Mouse (Mus musculus) embryonic facial prominence, embryonic 13.5 days (tissue): ENCODE measurements around the gene Gm3696. TPM values are rescaled to one million over a fixed set of nuclear protein-coding genes. Genes with fewer than 3 reads are reported as not detected.
A peak's percentile ranks its signal among the peaks of the same experiment; 100 is the strongest.
"Not testable (repeated sequence)": the region's sequence is repeated elsewhere in the genome, so short reads cannot be mapped to it uniquely, and the experiment has no call there.

Experiments used
- ATAC-seq: fragments of 200-750 bp; cut with Nextera tagmentation; 2 replicates; pipeline ENCODE4 v1.8.0; 2017; ENCODE audit warnings: low read depth; ENCODE audit not compliant: insufficient number of reproducible peaks, insufficient read depth, low FRiP score, low TSS enrichment
- H3K27ac ChIP-seq: fragments of 300-500 bp; sonication (generic); 2 replicates; pipeline ENCODE4 v1.5.1; 2015; ENCODE audit warnings: moderate library complexity, mild to moderate bottlenecking, inconsistent platforms
- H3K27me3 ChIP-seq: fragments of 300-500 bp; sonication (generic); 2 replicates; pipeline ENCODE4 v1.6.1; 2015; ENCODE audit warnings: mild to moderate bottlenecking, inconsistent platforms
- H3K36me3 ChIP-seq: fragments of 300-500 bp; sonication (generic); 2 replicates; pipeline ENCODE4 v1.6.1; 2015; ENCODE audit warnings: mild to moderate bottlenecking, inconsistent platforms
- H3K4me1 ChIP-seq: fragments of 300-500 bp; sonication (generic); 2 replicates; pipeline ENCODE4 v1.6.1; 2015; ENCODE audit warnings: inconsistent platforms
- H3K4me2 ChIP-seq: fragments of 300-500 bp; sonication (generic); 2 replicates; pipeline ENCODE4 v1.6.1; 2015; ENCODE audit warnings: moderate library complexity, mild to moderate bottlenecking, inconsistent platforms
- H3K4me3 ChIP-seq: fragments of 300-500 bp; sonication (generic); 2 replicates; pipeline ENCODE4 v1.5.1; 2015; ENCODE audit warnings: mild to moderate bottlenecking, inconsistent platforms
- H3K9ac ChIP-seq: fragments of 300-500 bp; sonication (generic); 2 replicates; pipeline ENCODE4 v1.6.1; 2015; ENCODE audit warnings: mild to moderate bottlenecking, inconsistent platforms
- H3K9me3 ChIP-seq: fragments of 300-500 bp; sonication (generic); 2 replicates; pipeline ENCODE4 v1.6.1; 2016; ENCODE audit warnings: inconsistent platforms
- WGBS: fragments of 180-500 bp; shearing (Covaris S2); methylation state at CpG from one replicate; pipeline ENCODE4 v1.1.7; 2015; ENCODE audit warnings: mixed read lengths; 5-methylcytosine and 5-hydroxymethylcytosine counted together
- polyA plus RNA-seq: library from polyadenylated mRNA; unstranded; fragments of >200 nt; fragmentation: Nextera tagmentation; extraction: Ambion mirVana; gene quantifications from 2 replicates; pipeline ENCODE4 v1.2.1, GENCODE M21; 2015

Gm3696 gene
- 0.80 and 1.3 TPM in 2 replicates for polyA plus RNA-seq

- H3K4me1 ChIP-seq, H3K9me3 ChIP-seq, H3K27ac ChIP-seq, H3K27me3 ChIP-seq, ATAC-seq, H3K9ac ChIP-seq, H3K4me3 ChIP-seq, H3K36me3 ChIP-seq, H3K4me2 ChIP-seq: not testable (repeated sequence)
- 86% methylated on average over 1 of the region's 3 CpGs for WGBS
Observed at GRCm38 (mm10) chr14:7100521-7100920, at the start of gene Gm3696. Gene Gm3696 (minus strand): TSS chr14:7100621.

- not testable (repeated sequence) for H3K4me1 ChIP-seq, H3K4me2 ChIP-seq, H3K9ac ChIP-seq, H3K36me3 ChIP-seq, H3K4me3 ChIP-seq, H3K27me3 ChIP-seq, H3K9me3 ChIP-seq, ATAC-seq, H3K27ac ChIP-seq
- WGBS: no CpG with 5 or more reads among the region's 2 CpGs
Observed at GRCm38 (mm10) chr14:7125312-7125711, 24.9 kb upstream of the Gm3696 start, which contains the start of gene Gm6676. Gene Gm6676 (minus strand): TSS chr14:7125412.

- H3K36me3 ChIP-seq, ATAC-seq, H3K9me3 ChIP-seq, H3K4me1 ChIP-seq, H3K27me3 ChIP-seq: not testable (repeated sequence)
- Histone ChIP-seq H3K9ac (peak overlapping the region; percentile 72), H3K4me3 (peak overlapping the region; percentile 48), H3K27ac (peak overlapping the region; percentile 72; the same call in 1 of the 2 replicates), H3K4me2 (peak overlapping the region; percentile 58)
- WGBS: 1% methylated on average over 12 of the region's 54 CpGs
Observed at GRCm38 (mm10) chr14:7105124-7105802, 4.8 kb upstream of the Gm3696 start.

GRCm38 (mm10) chr14:7044870-7045269, 55.6 kb downstream of the Gm3696 start, which contains the start of gene Gm3685:
Gene Gm3685 (minus strand): TSS chr14:7044970.
- not testable (repeated sequence) for ATAC-seq, H3K9ac ChIP-seq, H3K27me3 ChIP-seq, H3K36me3 ChIP-seq, H3K4me1 ChIP-seq, H3K4me2 ChIP-seq, H3K4me3 ChIP-seq, H3K27ac ChIP-seq, H3K9me3 ChIP-seq
- WGBS: no CpG with 5 or more reads among the region's 2 CpGs

Other genes starting within 250 kb of the Gm3696 start
- gene Gm3667, start 210.7 kb downstream of the Gm3696 start, polyA plus RNA-seq: 0.51 and 0.66 TPM in 2 replicates
- gene Gm6356, start 126.8 kb downstream of the Gm3696 start, polyA plus RNA-seq: not detected in 2 replicates
- 0.76 and 1.8 TPM in 2 replicates for gene Gm10406, start 73.2 kb downstream of the Gm3696 start, polyA plus RNA-seq
- not detected in 2 replicates for gene Gm3685, start 55.7 kb downstream of the Gm3696 start, polyA plus RNA-seq
- gene Gm6676, start 24.8 kb upstream of the Gm3696 start, polyA plus RNA-seq: not detected in 2 replicates
- gene Gm3512, start 73.9 kb upstream of the Gm3696 start, polyA plus RNA-seq: 4.3 and 7.5 TPM in 2 replicates
- gene Gm16434, start 93.9 kb upstream of the Gm3696 start, polyA plus RNA-seq: not detected in 2 replicates
- not detected in 2 replicates for gene Gm3727, start 164.1 kb upstream of the Gm3696 start, polyA plus RNA-seq
- 0.54 and 1.3 TPM in 2 replicates for gene Gm3739, start 214.4 kb upstream of the Gm3696 start, polyA plus RNA-seq
- gene Gm5797, start 231.8 kb upstream of the Gm3696 start, polyA plus RNA-seq: not detected in 2 replicates